Mouse (Mus musculus): Measurements from ENCODE around the gene Fcgrt. TPM values are rescaled to one million over a fixed set of nuclear protein-coding genes. Genes with fewer than 3 reads are reported as not detected.

Gene Fcgrt
- polyA plus RNA-seq, 1 experiment from 2014 or later: 56.4 TPM

- 0 out of 2 replicates have a peak, but pooled peaks cover 3% of the 10 kb centered on the region for H3K4me1 ChIP-seq (ENCODE audit: insufficient read depth)
- H3K27ac ChIP-seq (ENCODE audit: low read depth): peak overlapping the region; percentile 99
- H3K9ac ChIP-seq: peak overlapping the region; percentile 88
- H3K4me2 ChIP-seq: peak overlapping the region; percentile 88
- DNase-seq (peak; percentile 98), ATAC-seq (ENCODE audit: insufficient read depth) (peak; percentile 95)
- peaks cover 16% of the 10 kb centered on the region for H3K36me3 ChIP-seq (ENCODE audit: insufficient read depth)
- WGBS: under 1% methylated on average over 33 of the region's 33 CpGs
- no peak for TF ChIP-seq CTCF (IDR thresholded peaks at IDR 0.05; ENCODE audit: low read depth)
- no peaks in the 10 kb centered on the region for H3K27me3 ChIP-seq (ENCODE audit: insufficient read depth, low read length)
- no peaks in the 10 kb centered on the region for H3K9me3 ChIP-seq (ENCODE audit: low read depth, low read length)
- peak overlapping the region; percentile 90 for H3K4me3 ChIP-seq (ENCODE audit: low read depth, low read length)
Measured at GRCm38 (mm10) chr7:45053931-45054510, 49.6 kb downstream of the Fcgrt start.

GRCm38 (mm10) chr7:45053117-45053930, 50.3 kb downstream of the Fcgrt start:
- Histone ChIP-seq H3K27me3 (ENCODE audit: insufficient read depth, low read length) (no peaks in the 10 kb centered on the region), H3K4me1 (ENCODE audit: insufficient read depth) (0 out of 2 replicates have a peak, but pooled peaks cover 3% of the 10 kb centered on the region), H3K9me3 (ENCODE audit: low read depth, low read length) (no peaks in the 10 kb centered on the region), H3K4me2 (peak overlapping the region; percentile 88), H3K9ac (peak overlapping the region; percentile 88), H3K27ac (ENCODE audit: low read depth) (peak overlapping the region; percentile 99), H3K36me3 (ENCODE audit: insufficient read depth) (peaks cover 23% of the 10 kb centered on the region), H3K4me3 (ENCODE audit: low read depth, low read length) (peak overlapping the region; percentile 90)
- DNase-seq (peak; percentile 87), ATAC-seq (ENCODE audit: insufficient read depth) (peak; percentile 48)
- WGBS: under 1% methylated on average over 37 of the region's 59 CpGs
- TF ChIP-seq CTCF (IDR thresholded peaks at IDR 0.05; ENCODE audit: low read depth): no peak

GRCm38 (mm10) chr7:45052862-45053116, 50.9 kb downstream of the Fcgrt start, which contains the start of gene Prr12:
TSS of gene Prr12 (minus strand) at chr7:45052881.
- DNase-seq: no peak
- H3K9ac ChIP-seq: peak within 1 kb of the TSS; percentile 88

GRCm38 (mm10) chr7:45052181-45052861, 51.3 kb downstream of the Fcgrt start:
- DNase-seq (peak; percentile 43), ATAC-seq (ENCODE audit: insufficient read depth) (no peak)
- H3K36me3 ChIP-seq (ENCODE audit: insufficient read depth): peaks cover 33% of the 10 kb centered on the region
- H3K9me3 ChIP-seq (ENCODE audit: low read depth, low read length): no peaks in the 10 kb centered on the region
- no peak for TF ChIP-seq CTCF (IDR thresholded peaks at IDR 0.05; ENCODE audit: low read depth)
- no peaks in the 10 kb centered on the region for H3K27me3 ChIP-seq (ENCODE audit: insufficient read depth, low read length)
- H3K4me1 ChIP-seq (ENCODE audit: insufficient read depth): 0 out of 2 replicates have a peak, but pooled peaks cover 3% of the 10 kb centered on the region
- H3K9ac ChIP-seq: peak overlapping the region; percentile 88
- peak overlapping the region; percentile 99 for H3K27ac ChIP-seq (ENCODE audit: low read depth)
- peak overlapping the region; percentile 90 for H3K4me3 ChIP-seq (ENCODE audit: low read depth, low read length)
- 1% methylated on average over 37 of the region's 38 CpGs for WGBS
- peak overlapping the region; percentile 88 for H3K4me2 ChIP-seq

More at GRCm38 (mm10) chr7:45052862-45053116, 50.9 kb downstream of the Fcgrt start, which contains the start of gene Prr12:
- H3K4me1 ChIP-seq (ENCODE audit: insufficient read depth): 0 out of 2 replicates have a peak, but pooled peaks cover 3% of the 10 kb centered on the region
- TF ChIP-seq CTCF (IDR thresholded peaks at IDR 0.05; ENCODE audit: low read depth): no peak
- ATAC-seq (ENCODE audit: insufficient read depth): no peak
- H3K27me3 ChIP-seq (ENCODE audit: insufficient read depth, low read length): no peaks in the 10 kb centered on the region
- peak within 1 kb of the TSS; percentile 88 for H3K4me2 ChIP-seq
- peak within 1 kb of the TSS; percentile 90 for H3K4me3 ChIP-seq (ENCODE audit: low read depth, low read length)
- peak within 1 kb of the TSS; percentile 99 for H3K27ac ChIP-seq (ENCODE audit: low read depth)
- WGBS: 3% methylated on average over 6 of the region's 18 CpGs
- no peaks in the 10 kb centered on the region for H3K9me3 ChIP-seq (ENCODE audit: low read depth, low read length)
- peaks cover 29% of the 10 kb centered on the region for H3K36me3 ChIP-seq (ENCODE audit: insufficient read depth)

GRCm38 (mm10) chr7:45051601-45051974, 52.1 kb downstream of the Fcgrt start:
- H3K4me2 ChIP-seq: peak overlapping the region; percentile 88
- peaks cover 41% of the 10 kb centered on the region for H3K36me3 ChIP-seq (ENCODE audit: insufficient read depth)
- no peak for DNase-seq
- no peaks in the 10 kb centered on the region for H3K9me3 ChIP-seq (ENCODE audit: low read depth, low read length)
- peak overlapping the region; percentile 90 for H3K4me3 ChIP-seq (ENCODE audit: low read depth, low read length)
- H3K27me3 ChIP-seq (ENCODE audit: insufficient read depth, low read length): no peaks in the 10 kb centered on the region
- H3K9ac ChIP-seq: peak overlapping the region; percentile 88
- TF ChIP-seq CTCF (IDR thresholded peaks at IDR 0.05; ENCODE audit: low read depth): no peak
- ATAC-seq (ENCODE audit: insufficient read depth): no peak
- 0 out of 2 replicates have a peak, but pooled peaks cover 3% of the 10 kb centered on the region for H3K4me1 ChIP-seq (ENCODE audit: insufficient read depth)
- peak overlapping the region; percentile 99; the same call in 1 of the 2 replicates for H3K27ac ChIP-seq (ENCODE audit: low read depth)
- 1% methylated on average over 13 of the region's 13 CpGs for WGBS

DNA sequence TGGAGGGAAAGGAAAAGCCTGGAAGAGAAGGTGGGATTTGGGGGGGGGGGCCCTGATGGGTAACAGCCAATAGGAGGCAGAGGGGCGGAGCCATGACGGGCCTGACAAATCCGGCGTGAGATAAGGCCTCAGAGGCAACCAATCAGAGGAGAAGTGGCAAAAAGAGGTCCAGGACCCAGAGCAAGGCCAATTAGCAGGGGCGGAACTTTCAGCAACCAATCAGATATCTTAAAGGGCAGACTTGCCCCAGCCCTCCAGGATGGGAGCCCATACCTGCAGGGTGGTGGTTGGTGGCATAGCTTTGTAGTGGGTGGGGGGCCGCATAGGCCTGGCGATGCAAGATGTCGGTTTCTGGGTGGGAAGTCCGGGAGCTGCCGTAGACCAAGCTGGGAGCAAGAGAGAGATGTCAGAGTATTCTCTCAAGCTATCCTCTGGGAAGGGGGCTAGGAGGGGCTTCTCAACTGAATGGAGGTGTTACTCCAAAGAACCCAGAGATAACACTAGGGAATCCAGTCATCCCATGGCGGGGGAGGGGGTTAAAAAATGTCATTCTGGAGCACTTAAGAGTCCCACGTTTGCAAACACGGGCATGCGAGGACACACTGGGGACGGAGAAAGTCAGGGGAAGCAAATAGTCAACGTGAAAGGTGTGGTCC, 52.6 kb downstream of the Fcgrt start:
- Histone ChIP-seq H3K9ac (peak overlapping the region; percentile 88), H3K27me3 (ENCODE audit: insufficient read depth, low read length) (no peaks in the 10 kb centered on the region), H3K9me3 (ENCODE audit: low read depth, low read length) (no peaks in the 10 kb centered on the region), H3K4me2 (peak overlapping the region; percentile 88), H3K4me1 (ENCODE audit: insufficient read depth) (0 out of 2 replicates have a peak, but pooled peaks cover 3% of the 10 kb centered on the region), H3K27ac (ENCODE audit: low read depth) (peak overlapping the region; percentile 99; the same call in 1 of the 2 replicates), H3K36me3 (ENCODE audit: insufficient read depth) (peaks cover 46% of the 10 kb centered on the region), H3K4me3 (ENCODE audit: low read depth, low read length) (peak overlapping the region; percentile 90)
- ATAC-seq (ENCODE audit: insufficient read depth): peak; percentile 25
- TF ChIP-seq CTCF (IDR thresholded peaks at IDR 0.05; ENCODE audit: low read depth): no peak
- 5% methylated on average over 16 of the region's 16 CpGs for whole genome bisulfite sequencing
- DNase-seq: peak; percentile 92
